Mouse (Mus musculus) forebrain, embryonic 15.5 days (tissue): Measurements from ENCODE around the gene Hsbp1. TPM values are rescaled to one million over a fixed set of nuclear protein-coding genes. Genes with fewer than 3 reads are reported as not detected.
"Not testable (repeated sequence)": the region's sequence is repeated elsewhere in the genome, so short reads cannot be mapped to it uniquely, and the experiment has no call there.

ENCODE experiments used
- ATAC-seq: fragments of 200-750 bp; cut with Nextera tagmentation; replicated peaks from 2 replicates; pipeline ENCODE4 v1.8.0; 2017; ENCODE audit warnings: mild to moderate bottlenecking, moderate TSS enrichment, moderate library complexity
- H3K27ac ChIP-seq: fragments of 300-500 bp; sonication (generic); replicated peaks from 2 replicates; pipeline ENCODE4 v1.5.1; 2015; ENCODE audit warnings: mild to moderate bottlenecking, inconsistent platforms
- H3K27me3 ChIP-seq: fragments of 300-500 bp; sonication (generic); 2 replicates; pipeline ENCODE4 v1.6.1; 2015; ENCODE audit warnings: inconsistent platforms
- H3K36me3 ChIP-seq: fragments of 300-500 bp; sonication (generic); 2 replicates; pipeline ENCODE4 v1.6.1; 2015; ENCODE audit warnings: mild to moderate bottlenecking, inconsistent platforms
- H3K4me1 ChIP-seq: fragments of 300-500 bp; sonication (generic); 2 replicates; pipeline ENCODE4 v1.6.1; 2015; ENCODE audit warnings: inconsistent platforms
- H3K4me2 ChIP-seq: fragments of 300-500 bp; sonication (generic); replicated peaks from 2 replicates; pipeline ENCODE4 v1.6.1; 2015; ENCODE audit warnings: mild to moderate bottlenecking, inconsistent platforms
- H3K4me3 ChIP-seq: fragments of 300-500 bp; sonication (generic); 2 replicates; pipeline ENCODE4 v1.5.1; 2015; ENCODE audit warnings: mild to moderate bottlenecking, inconsistent platforms
- H3K9ac ChIP-seq: fragments of 300-500 bp; sonication (generic); replicated peaks from 2 replicates; pipeline ENCODE4 v1.6.1; 2015; ENCODE audit warnings: mild to moderate bottlenecking, inconsistent platforms
- H3K9me3 ChIP-seq: fragments of 300-500 bp; sonication (generic); 2 replicates; pipeline ENCODE4 v1.6.1; 2016; ENCODE audit warnings: inconsistent platforms
- WGBS: fragments of 180-500 bp; shearing (Covaris S2); methylation state at CpG from one replicate; pipeline ENCODE4 v1.1.7; 2015; ENCODE audit warnings: mixed read lengths; 5-methylcytosine and 5-hydroxymethylcytosine counted together
- polyA plus RNA-seq: library from polyadenylated mRNA; unstranded; fragments of >200 nt; fragmentation: Nextera tagmentation; extraction: Ambion mirVana; gene quantifications from 2 replicates; pipeline ENCODE4 v1.2.1, GENCODE M21; 2015

The Hsbp1 gene
- 586 and 605 TPM in 2 replicates for polyA plus RNA-seq

- H3K4me2 ChIP-seq: peak within 1 kb of the TSS; percentile 54
- peaks cover 29% of the 10 kb centered on the region for H3K36me3 ChIP-seq
- H3K4me1 ChIP-seq: peaks cover 11% of the 10 kb centered on the region
- 2% methylated on average over 52 of the region's 52 CpGs for WGBS
- no peaks in the 10 kb centered on the region for H3K9me3 ChIP-seq
- ATAC-seq: peak; percentile 99
- H3K9ac ChIP-seq: peak within 1 kb of the TSS; percentile 99
- H3K4me3 ChIP-seq: peak within 1 kb of the TSS; percentile 100
- peak within 1 kb of the TSS; percentile 71 for H3K27ac ChIP-seq
- no peaks in the 10 kb centered on the region for H3K27me3 ChIP-seq
These were observed at the start of gene Hsbp1 for GRCm38 (mm10) chr8:119344190-119344856. TSS of gene Hsbp1 (plus strand) at chr8:119344488.

- WGBS: 84% methylated on average over 13 of the region's 13 CpGs
- H3K36me3 ChIP-seq: no peaks in the 10 kb centered on the region
- H3K4me2 ChIP-seq: no peak overlapping the region
- H3K9ac ChIP-seq: no peak overlapping the region
- H3K4me1 ChIP-seq: no peaks in the 10 kb centered on the region
- H3K9me3 ChIP-seq: no peaks in the 10 kb centered on the region
- no peaks in the 10 kb centered on the region for H3K27me3 ChIP-seq
- H3K27ac ChIP-seq: no peak overlapping the region
- H3K4me3 ChIP-seq: no peak overlapping the region
- ATAC-seq: no peak
These were observed 48.8 kb upstream of the Hsbp1 start for GRCm38 (mm10) chr8:119295477-119295876.

GRCm38 (mm10) chr8:119297752-119298151 is 46.5 kb upstream of the Hsbp1 start:
- not testable (repeated sequence) for ATAC-seq, H3K4me3 ChIP-seq, H3K27me3 ChIP-seq, H3K27ac ChIP-seq, H3K4me2 ChIP-seq, H3K9ac ChIP-seq, H3K9me3 ChIP-seq, H3K36me3 ChIP-seq, H3K4me1 ChIP-seq
- WGBS: 27% methylated on average over 3 of the region's 3 CpGs

GRCm38 (mm10) chr8:119300335-119300734 is 44.0 kb upstream of the Hsbp1 start:
- H3K9ac ChIP-seq: no peak overlapping the region
- H3K36me3 ChIP-seq: no peaks in the 10 kb centered on the region
- no peaks in the 10 kb centered on the region for H3K27me3 ChIP-seq
- ATAC-seq: no peak
- 84% methylated on average over 5 of the region's 5 CpGs for WGBS
- H3K4me3 ChIP-seq: no peak overlapping the region
- no peaks in the 10 kb centered on the region for H3K9me3 ChIP-seq
- no peaks in the 10 kb centered on the region for H3K4me1 ChIP-seq
- no peak overlapping the region for H3K4me2 ChIP-seq
- no peak overlapping the region for H3K27ac ChIP-seq

GRCm38 (mm10) chr8:119304196-119304595 is 40.1 kb upstream of the Hsbp1 start:
- Histone ChIP-seq H3K4me2 (no peak overlapping the region), H3K27ac (no peak overlapping the region), H3K9ac (no peak overlapping the region), H3K9me3 (no peaks in the 10 kb centered on the region), H3K27me3 (no peaks in the 10 kb centered on the region), H3K36me3 (no peaks in the 10 kb centered on the region), H3K4me3 (no peak overlapping the region), H3K4me1 (no peaks in the 10 kb centered on the region)
- no peak for ATAC-seq
- 78% methylated on average over 8 of the region's 8 CpGs for WGBS

GRCm38 (mm10) chr8:119311412-119311811 is 32.9 kb upstream of the Hsbp1 start:
- H3K36me3 ChIP-seq: no peaks in the 10 kb centered on the region
- no peak overlapping the region for H3K9ac ChIP-seq
- no peak for ATAC-seq
- H3K27me3 ChIP-seq: no peaks in the 10 kb centered on the region
- H3K4me1 ChIP-seq: no peaks in the 10 kb centered on the region
- no peak overlapping the region for H3K4me3 ChIP-seq
- H3K27ac ChIP-seq: no peak overlapping the region
- WGBS: 30% methylated on average over 3 of the region's 3 CpGs
- no peak overlapping the region for H3K4me2 ChIP-seq
- H3K9me3 ChIP-seq: no peaks in the 10 kb centered on the region

GRCm38 (mm10) chr8:119323215-119323614 is 21.1 kb upstream of the Hsbp1 start:
- Histone ChIP-seq H3K4me2 (no peak overlapping the region), H3K36me3 (no peaks in the 10 kb centered on the region), H3K4me3 (no peak overlapping the region), H3K9ac (no peak overlapping the region), H3K4me1 (no peaks in the 10 kb centered on the region), H3K27ac (no peak overlapping the region), H3K27me3 (no peaks in the 10 kb centered on the region), H3K9me3 (no peaks in the 10 kb centered on the region)
- ATAC-seq: no peak
- 56% methylated on average over 6 of the region's 6 CpGs for WGBS

- no peaks in the 10 kb centered on the region for H3K27me3 ChIP-seq
- H3K4me3 ChIP-seq: no peak overlapping the region
- WGBS: 88% methylated on average over 4 of the region's 4 CpGs
- no peak overlapping the region for H3K27ac ChIP-seq
- H3K4me1 ChIP-seq: no peaks in the 10 kb centered on the region
- ATAC-seq: no peak
- no peaks in the 10 kb centered on the region for H3K9me3 ChIP-seq
- H3K36me3 ChIP-seq: no peaks in the 10 kb centered on the region
- H3K4me2 ChIP-seq: no peak overlapping the region
- H3K9ac ChIP-seq: no peak overlapping the region
These were observed 4.7 kb upstream of the Hsbp1 start for GRCm38 (mm10) chr8:119339546-119339945.

- no peaks in the 10 kb centered on the region for H3K27me3 ChIP-seq
- H3K9ac ChIP-seq: no peak overlapping the region
- H3K4me3 ChIP-seq: peak overlapping the region; percentile 100
- H3K9me3 ChIP-seq: no peaks in the 10 kb centered on the region
- peak overlapping the region; percentile 49 for H3K27ac ChIP-seq
- peaks cover 22% of the 10 kb centered on the region for H3K36me3 ChIP-seq
- peak; percentile 21; the same call in 1 of the 2 replicates for ATAC-seq
- peak overlapping the region; percentile 54; the same call in 1 of the 2 replicates for H3K4me2 ChIP-seq
- H3K4me1 ChIP-seq: peaks cover 11% of the 10 kb centered on the region
- WGBS: 85% methylated on average over 3 of the region's 3 CpGs
These were observed 682 bp upstream of the Hsbp1 start for GRCm38 (mm10) chr8:119343606-119344005.

GRCm38 (mm10) chr8:119345029-119345682 is 868 bp downstream of the Hsbp1 start:
- Histone ChIP-seq H3K9me3 (no peaks in the 10 kb centered on the region), H3K27ac (no peak overlapping the region), H3K36me3 (peaks cover 34% of the 10 kb centered on the region), H3K4me1 (peaks cover 11% of the 10 kb centered on the region), H3K9ac (peak overlapping the region; percentile 99), H3K4me2 (peak overlapping the region; percentile 54), H3K27me3 (no peaks in the 10 kb centered on the region), H3K4me3 (peak overlapping the region; percentile 100)
- 56% methylated on average over 22 of the region's 22 CpGs for WGBS
- no peak for ATAC-seq

- H3K4me2 ChIP-seq: peak overlapping the region; percentile 54; the same call in 1 of the 2 replicates
- peaks cover 39% of the 10 kb centered on the region for H3K36me3 ChIP-seq
- 89% methylated on average over 15 of the region's 15 CpGs for WGBS
- ATAC-seq: no peak
- H3K27me3 ChIP-seq: no peaks in the 10 kb centered on the region
- no peak overlapping the region for H3K9ac ChIP-seq
- 0 out of 2 replicates have a peak overlapping the region, but pooled peaks have one; percentile 100 for H3K4me3 ChIP-seq
- H3K9me3 ChIP-seq: no peaks in the 10 kb centered on the region
- H3K27ac ChIP-seq: no peak overlapping the region
- peaks cover 11% of the 10 kb centered on the region for H3K4me1 ChIP-seq
These were observed 1.4 kb downstream of the Hsbp1 start for GRCm38 (mm10) chr8:119345683-119346075.

- 95% methylated on average over 19 of the region's 19 CpGs for WGBS
- no peak for ATAC-seq
- Histone ChIP-seq H3K4me2 (no peak overlapping the region), H3K36me3 (peaks cover 39% of the 10 kb centered on the region), H3K27ac (no peak overlapping the region), H3K4me3 (no peak overlapping the region), H3K9ac (no peak overlapping the region), H3K9me3 (no peaks in the 10 kb centered on the region), H3K4me1 (no peaks in the 10 kb centered on the region), H3K27me3 (no peaks in the 10 kb centered on the region)
These were observed 7.4 kb downstream of the Hsbp1 start for GRCm38 (mm10) chr8:119351647-119352046.
